Mouse (Mus musculus) adrenal gland, postnatal 36 days (tissue): ENCODE measurements around the gene Cfap161. TPM values are rescaled to one million over a fixed set of nuclear protein-coding genes. Genes with fewer than 3 reads are reported as not detected.

Experiments used
- DNase-seq, 2 experiments: peaks; one replicate each; pipeline ENCODE4 v3.0.0; 2021; ENCODE audit warnings: mixed read lengths in 1 of 2
- total RNA-seq, 2 experiments: library from RNA; stranded (reverse); gene quantifications; 2 replicates each; pipeline ENCODE4 v1.2.3; 2021

The Cfap161 gene
- total RNA-seq, 2 experiments from 2014 or later, result 0.30 to 0.53 TPM

- DNase-seq, result no peak
Observed at GRCm38 (mm10) chr7:83802007-83802406, 7.3 kb upstream of the Cfap161 start.

- no peak for DNase-seq
Observed at GRCm38 (mm10) chr7:83801483-83801875, 6.8 kb upstream of the Cfap161 start.

GRCm38 (mm10) chr7:83800561-83801482, 6.1 kb upstream of the Cfap161 start:
- DNase-seq, result peak; percentile 73 to 82

GRCm38 (mm10) chr7:83800071-83800470, 5.4 kb upstream of the Cfap161 start:
- no peak for DNase-seq

- DNase-seq, result no peak
Observed at GRCm38 (mm10) chr7:83798004-83798403, 3.3 kb upstream of the Cfap161 start.

- no peak for DNase-seq
Observed at GRCm38 (mm10) chr7:83796177-83796576, 1.5 kb upstream of the Cfap161 start.

- no peak for DNase-seq
Observed at GRCm38 (mm10) chr7:83794006-83794683, 535 bp downstream of the Cfap161 start.

- no peak for DNase-seq
Observed at GRCm38 (mm10) chr7:83780881-83781280, 13.8 kb downstream of the Cfap161 start.

GRCm38 (mm10) chr7:83780026-83780425, 14.7 kb downstream of the Cfap161 start:
- DNase-seq, result peak; percentile 21 to 50

GRCm38 (mm10) chr7:83779028-83779427, 15.7 kb downstream of the Cfap161 start:
- no peak for DNase-seq

- no peak for DNase-seq
Observed at GRCm38 (mm10) chr7:83778516-83778915, 16.2 kb downstream of the Cfap161 start.

GRCm38 (mm10) chr7:83774721-83775120, 20.0 kb downstream of the Cfap161 start:
- peak in 1 of 2 experiments; percentile 17 for DNase-seq

- no peak for DNase-seq
Observed at GRCm38 (mm10) chr7:83763674-83764073, 31.0 kb downstream of the Cfap161 start.

GRCm38 (mm10) chr7:83762336-83762735, 32.3 kb downstream of the Cfap161 start:
- DNase-seq, result no peak

- no peak for DNase-seq
Observed at GRCm38 (mm10) chr7:83751055-83751454, 43.6 kb downstream of the Cfap161 start.

GRCm38 (mm10) chr7:83748405-83748804, 46.3 kb downstream of the Cfap161 start:
- no peak for DNase-seq

- no peak for DNase-seq
Observed at GRCm38 (mm10) chr7:83746107-83746687, 48.5 kb downstream of the Cfap161 start.

GRCm38 (mm10) chr7:83745413-83746106, 49.1 kb downstream of the Cfap161 start, which contains the start of gene Il16:
Gene Il16 (minus strand): TSS chr7:83745726.
- DNase-seq, result no peak

GRCm38 (mm10) chr7:83745065-83745412, 49.6 kb downstream of the Cfap161 start:
- DNase-seq, result no peak

- DNase-seq, result no peak
Observed at GRCm38 (mm10) chr7:83744250-83744649, 50.4 kb downstream of the Cfap161 start.

- no peak for DNase-seq
Observed at GRCm38 (mm10) chr7:83742690-83743089, 52.0 kb downstream of the Cfap161 start.

- no peak for DNase-seq
Observed at GRCm38 (mm10) chr7:83742026-83742425, 52.7 kb downstream of the Cfap161 start.
